Mouse (Mus musculus) spleen, adult 2 months (tissue): ENCODE results near the gene Mtcl1.

Source experiments
- CTCF ChIP-seq: fragments of 200-500 bp; IDR thresholded peaks from 2 replicates; pipeline ENCODE4 v1.5.1; 2011; ENCODE audit warnings: mild to moderate bottlenecking, inconsistent platforms; ENCODE audit not compliant: insufficient read depth, insufficient read length, insufficient replicate concordance; ENCODE audit errors: extremely low read depth
- POLR2A ChIP-seq: fragments of 200-500 bp; IDR thresholded peaks from 2 replicates; pipeline ENCODE4 v1.6.1; 2011; ENCODE audit warnings: low read depth, low read length, inconsistent platforms

GRCm38 (mm10) chr17:66345680-66346079 is 103.9 kb downstream of the Mtcl1 start:
- no peak for TF ChIP-seq CTCF
- no peak for TF ChIP-seq POLR2A
